Mouse (Mus musculus) kidney, adult 2 months (tissue): ENCODE measurements around the gene E130208F15Rik. TPM values are rescaled to one million over a fixed set of nuclear protein-coding genes. Genes with fewer than 3 reads are reported as not detected.

Experiments used
- DNase-seq: peaks from one replicate; pipeline ENCODE4 v3.0.0; 2021
- H3K27ac ChIP-seq: fragments of 200-500 bp; 2 replicates; pipeline ENCODE4 v1.5.1; 2012; ENCODE audit warnings: low read depth, low read length, control low read depth, inconsistent platforms; ENCODE audit not compliant: insufficient read depth
- H3K27me3 ChIP-seq: fragments of 200-500 bp; replicated peaks from 2 replicates; pipeline ENCODE4 v1.6.1; 2012; ENCODE audit warnings: mild to moderate bottlenecking, moderate library complexity, low read length, inconsistent platforms; ENCODE audit not compliant: control insufficient read depth, insufficient read depth
- H3K36me3 ChIP-seq: fragments of 200-500 bp; 2 replicates; pipeline ENCODE4 v1.6.1; 2012; ENCODE audit warnings: mild to moderate bottlenecking, moderate library complexity, low read length, inconsistent platforms; ENCODE audit not compliant: control insufficient read depth, insufficient read depth
- H3K4me1 ChIP-seq: fragments of 200-500 bp; 2 replicates; pipeline ENCODE4 v1.6.1; 2011; ENCODE audit warnings: low read length; ENCODE audit not compliant: control insufficient read depth, insufficient read depth
- H3K4me3 ChIP-seq: fragments of 200-500 bp; 2 replicates; pipeline ENCODE4 v1.5.1; 2011; ENCODE audit warnings: mild to moderate bottlenecking, low read depth, low read length, control low read depth; ENCODE audit not compliant: insufficient read depth
- CTCF ChIP-seq: fragments of 200-500 bp; conservative IDR thresholded peaks from 2 replicates; pipeline ENCODE4 v1.5.1; 2011; ENCODE audit warnings: low read depth, mild to moderate bottlenecking, control low read depth, low read length, moderate library complexity, mixed read lengths; ENCODE audit not compliant: insufficient read depth, insufficient read length
- POLR2A ChIP-seq: fragments of 200-500 bp; IDR thresholded peaks from one replicate; pipeline ENCODE4 v1.6.1; 2011; ENCODE audit warnings: low read depth, low read length, control low read depth
- WGBS: fragments of 180-500 bp; shearing (Covaris S2); methylation state at CpG from one replicate; pipeline ENCODE4 v1.1.7; 2018; 5-methylcytosine and 5-hydroxymethylcytosine counted together
- polyA plus RNA-seq: library from polyadenylated mRNA; depleted of rRNA; stranded (reverse); fragments of >200 nt; gene quantifications from 2 replicates; pipeline ENCODE4 v1.2.3, GENCODE M21; 2012; rRNA removed

The E130208F15Rik gene
- 0.42 and 1.1 TPM in 2 replicates for polyA plus RNA-seq

DNA sequence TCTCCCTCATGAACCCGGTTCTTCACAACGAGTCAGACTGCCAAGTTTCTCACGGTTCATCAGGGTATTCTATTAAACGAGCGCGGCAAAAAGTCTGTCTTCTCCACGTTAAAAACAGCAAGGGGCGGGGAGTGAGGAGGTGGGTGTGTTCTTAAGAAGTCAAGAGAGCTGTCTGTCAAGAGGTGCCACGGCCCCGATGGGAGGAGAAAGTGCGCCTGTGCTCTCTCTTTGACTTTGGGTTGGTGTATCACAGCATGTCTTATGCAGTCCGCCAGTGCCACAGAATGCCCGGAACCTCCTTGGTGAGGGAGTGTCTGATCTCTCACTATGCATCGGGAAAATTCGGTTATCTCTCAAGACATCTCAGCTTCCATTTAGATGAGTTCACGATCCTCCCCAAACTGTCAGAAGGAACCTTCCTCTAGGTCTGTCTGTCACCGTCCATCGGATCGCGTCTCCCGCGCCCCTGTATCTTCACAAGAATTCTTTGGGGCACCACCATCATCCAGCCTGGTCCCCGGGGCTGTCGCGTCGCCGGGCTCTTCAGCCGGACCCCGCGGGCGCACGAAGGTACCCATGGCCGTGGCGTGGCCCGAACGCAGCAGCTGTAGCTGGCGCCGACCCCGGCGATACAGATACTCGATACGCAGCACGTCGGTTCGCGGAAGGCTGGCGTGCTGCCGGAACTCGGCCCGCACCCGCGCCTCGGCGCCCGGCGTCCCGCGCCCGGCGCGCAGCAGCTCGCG, at the start of gene E130208F15Rik:
Gene E130208F15Rik, plus strand, starts transcription at position 202 of the 746 bp plus-strand sequence.
- Histone ChIP-seq H3K36me3 (no peaks in the 10 kb centered on the region), H3K4me1 (peaks cover 26% of the 10 kb centered on the region; the same call in 1 of the 2 replicates), H3K4me3 (peak within 1 kb of the TSS; percentile 79), H3K27me3 (no peaks in the 10 kb centered on the region), H3K27ac (peak within 1 kb of the TSS; percentile 92)
- TF ChIP-seq CTCF (no peak), POLR2A (peak; percentile 40)
- under 1% methylated on average over 63 of the region's 63 CpGs for WGBS
- peak; percentile 95 for DNase-seq

DNA sequence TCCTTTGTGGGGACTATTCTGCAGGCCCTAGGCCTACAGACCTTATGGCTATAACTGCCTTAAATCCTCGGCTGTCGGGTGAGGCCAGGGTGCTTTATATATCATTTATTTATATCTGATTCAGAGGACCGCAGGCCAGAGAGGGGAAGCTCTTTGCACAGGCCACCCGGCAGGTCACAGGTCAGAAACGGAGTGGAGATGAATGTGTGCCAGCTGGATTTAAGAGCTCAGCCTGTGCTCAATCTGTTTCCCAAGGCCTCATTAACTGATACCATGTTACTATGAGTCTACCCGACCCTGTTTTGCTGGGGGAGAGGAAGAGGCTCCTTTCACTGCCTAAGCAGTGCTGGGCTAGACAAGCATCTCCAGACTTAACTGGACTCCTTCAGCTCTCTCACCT, 47.2 kb upstream of the E130208F15Rik start:
- DNase-seq, result no peak
- 74% methylated on average over 6 of the region's 6 CpGs for WGBS
- Histone ChIP-seq H3K27ac (no peak overlapping the region), H3K4me1 (no peaks in the 10 kb centered on the region), H3K27me3 (no peaks in the 10 kb centered on the region), H3K36me3 (no peaks in the 10 kb centered on the region), H3K4me3 (no peak overlapping the region)
- TF ChIP-seq CTCF (no peak), POLR2A (no peak)

DNA sequence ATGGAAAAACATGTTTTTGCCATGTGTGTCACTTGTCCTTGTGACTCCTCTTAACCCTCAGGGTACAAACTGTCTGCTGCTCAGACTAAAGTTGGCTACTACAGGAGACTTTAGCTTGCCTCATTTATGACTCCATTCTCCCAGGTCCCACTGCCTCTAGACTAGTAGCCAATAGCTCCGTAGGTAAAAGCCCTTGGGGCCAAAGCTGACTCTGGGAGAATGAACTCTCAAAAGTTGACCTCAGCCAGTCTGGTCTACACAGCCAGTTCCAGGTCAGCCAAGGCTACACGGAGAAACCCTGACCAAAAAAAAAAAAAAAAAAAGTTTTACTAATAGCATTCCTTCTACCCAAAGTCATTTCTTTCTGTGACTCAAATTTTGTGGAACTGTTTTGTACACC, 42.6 kb upstream of the E130208F15Rik start:
- Histone ChIP-seq H3K4me1 (no peaks in the 10 kb centered on the region), H3K4me3 (no peak overlapping the region), H3K27ac (no peak overlapping the region), H3K27me3 (no peaks in the 10 kb centered on the region), H3K36me3 (no peaks in the 10 kb centered on the region)
- DNase-seq, result peak; percentile 26
- 20% methylated on average over 2 of the region's 2 CpGs for WGBS
- TF ChIP-seq CTCF (no peak), POLR2A (no peak)

DNA sequence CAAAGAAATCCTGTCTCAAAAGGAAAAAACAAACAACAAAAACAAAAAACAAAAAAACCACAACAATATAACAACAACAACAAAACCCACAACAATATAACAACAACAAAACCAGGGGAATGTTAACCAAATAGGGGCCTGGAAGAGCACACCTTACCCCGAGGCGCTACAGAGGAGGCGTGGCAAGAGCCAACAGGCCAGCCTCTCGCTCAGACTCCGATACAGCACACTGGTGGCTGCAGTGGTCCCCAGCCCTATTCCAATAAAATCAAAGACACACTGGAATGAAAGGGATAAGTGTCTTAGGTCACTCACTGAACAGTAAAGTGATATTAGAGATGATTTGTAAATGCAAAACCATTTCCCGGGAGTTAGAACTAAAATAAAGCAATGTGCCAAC, 42.0 kb upstream of the E130208F15Rik start:
- 3% methylated on average over 6 of the region's 6 CpGs for WGBS
- no peaks in the 10 kb centered on the region for H3K36me3 ChIP-seq
- no peaks in the 10 kb centered on the region for H3K27me3 ChIP-seq
- H3K27ac ChIP-seq, result no peak overlapping the region
- peak overlapping the region; percentile 69; the same call in 1 of the 2 replicates for H3K4me3 ChIP-seq
- no peaks in the 10 kb centered on the region for H3K4me1 ChIP-seq
- TF ChIP-seq CTCF (no peak), POLR2A (no peak)
- DNase-seq, result no peak

DNA sequence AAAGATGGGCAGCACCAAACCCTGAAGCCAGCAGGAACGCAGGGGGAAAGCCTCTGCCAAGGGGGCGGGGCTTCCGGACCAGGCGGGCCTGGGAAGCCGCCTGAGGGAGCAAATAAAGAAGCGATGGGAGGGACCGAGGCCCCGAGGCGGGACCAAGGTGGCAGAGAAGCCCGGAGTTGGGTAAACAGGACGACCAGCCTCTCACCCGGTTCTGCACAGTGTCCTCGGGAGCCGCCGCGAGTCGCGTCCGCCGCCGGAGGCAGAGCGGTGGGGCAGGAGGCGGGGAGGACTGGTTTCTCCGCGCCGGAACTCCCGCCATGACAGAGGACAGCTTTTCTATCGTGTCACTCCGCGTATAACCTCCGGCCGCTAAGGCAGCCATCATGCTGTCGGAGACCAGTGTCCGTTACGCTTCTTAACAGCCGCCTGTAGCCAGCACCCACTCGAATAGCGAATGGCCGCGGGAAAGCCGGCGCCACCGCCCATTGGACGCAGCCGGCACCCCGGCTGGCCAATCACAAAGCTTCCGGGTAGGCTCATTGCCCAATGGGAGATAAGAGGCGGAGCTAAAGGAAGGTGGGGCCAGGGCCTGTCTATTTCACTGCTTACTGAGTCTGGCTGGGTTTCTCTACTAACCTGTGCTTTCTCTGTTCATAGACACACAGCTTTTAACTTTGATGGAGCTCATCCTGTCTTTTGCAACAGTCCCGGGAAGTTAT, 41.4 kb upstream of the E130208F15Rik start, which contains the start of the genes Thap8 and Wdr62:
Gene Thap8, plus strand, starts transcription at position 144 of the 719 bp plus-strand sequence.
Gene Wdr62, minus strand, starts transcription at position 469 of the 719 bp plus-strand sequence.
- Histone ChIP-seq H3K4me1 (no peaks in the 10 kb centered on the region), H3K27me3 (no peaks in the 10 kb centered on the region), H3K36me3 (no peaks in the 10 kb centered on the region), H3K27ac (peak within 1 kb of the TSS; percentile 91), H3K4me3 (peak within 1 kb of the TSS; percentile 69)
- no peak for TF ChIP-seq CTCF
- TF ChIP-seq POLR2A, result no peak
- under 1% methylated on average over 49 of the region's 49 CpGs for WGBS
- peak; percentile 96 for DNase-seq

DNA sequence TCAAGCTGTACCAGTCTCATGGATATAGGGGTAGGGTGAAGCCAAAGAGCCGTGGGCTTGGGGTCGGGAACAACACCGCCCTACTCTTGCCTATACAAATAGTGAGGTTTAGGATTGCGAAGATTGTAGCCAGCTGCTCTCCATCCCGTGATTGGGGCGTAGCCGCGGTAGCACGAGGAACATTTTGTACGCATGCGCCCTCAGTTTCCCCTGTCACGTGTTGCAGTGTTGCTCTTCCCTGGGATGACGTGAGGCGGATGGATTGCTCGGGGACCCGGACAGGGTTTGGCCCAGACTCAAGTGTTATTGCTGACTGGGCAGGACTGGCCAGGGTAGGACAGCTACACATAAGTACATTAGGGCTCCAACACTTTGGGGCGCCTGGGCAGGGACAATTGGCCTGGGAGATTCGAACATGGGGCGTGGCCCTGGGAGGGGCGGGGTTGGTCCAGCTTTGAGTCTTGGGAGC, 40.8 kb upstream of the E130208F15Rik start:
- Histone ChIP-seq H3K4me1 (no peaks in the 10 kb centered on the region), H3K27ac (peak overlapping the region; percentile 91), H3K4me3 (peak overlapping the region; percentile 69), H3K36me3 (no peaks in the 10 kb centered on the region), H3K27me3 (no peaks in the 10 kb centered on the region)
- WGBS, result under 1% methylated on average over 20 of the region's 20 CpGs
- TF ChIP-seq CTCF (no peak), POLR2A (no peak)
- peak; percentile 93 for DNase-seq

DNA sequence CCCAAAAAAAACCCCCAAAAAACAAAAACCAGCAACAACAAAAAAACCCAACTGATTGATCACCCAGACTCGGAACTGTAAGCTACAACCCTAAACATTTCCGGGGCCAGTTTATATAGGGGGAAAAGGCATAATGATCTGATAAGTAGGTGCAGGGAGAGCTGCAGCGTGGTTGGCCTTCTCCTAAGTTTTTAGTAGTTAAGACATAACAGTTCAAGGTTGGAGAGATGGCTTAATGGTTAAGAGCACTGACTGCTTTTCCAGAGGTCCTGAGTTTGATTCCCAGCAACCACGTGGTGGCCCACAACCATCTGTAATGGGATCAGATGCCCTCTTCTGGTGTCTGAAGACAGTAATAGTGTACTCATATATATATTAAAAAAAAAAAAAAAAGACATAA, 40.0 kb upstream of the E130208F15Rik start:
- WGBS, result 86% methylated on average over 4 of the region's 4 CpGs
- no peak overlapping the region for H3K4me3 ChIP-seq
- no peak for DNase-seq
- no peaks in the 10 kb centered on the region for H3K27me3 ChIP-seq
- H3K4me1 ChIP-seq, result no peaks in the 10 kb centered on the region
- no peak for TF ChIP-seq POLR2A
- H3K27ac ChIP-seq, result no peak overlapping the region
- H3K36me3 ChIP-seq, result no peaks in the 10 kb centered on the region
